Mouse (Mus musculus) adrenal gland, postnatal 14 days (tissue): ENCODE measurements at regions not wholly inside any gene's neighbourhood (a gene's known extent, or its start where the extent isn't known, plus 50 kb on each side); places are given as distances from the start of the nearest gene placed in this dataset.

Experiments
- DNase-seq: peaks from one replicate; pipeline ENCODE4 v3.0.0; 2021; ENCODE audit warnings: mixed read lengths

GRCm38 (mm10) chr8:40186715-40187583 is 487.9 kb upstream of the Adam24 start:
- no peak for DNase-seq

- DNase-seq = peak; percentile 51
Observed at GRCm38 (mm10) chr8:40187584-40187934, 487.3 kb upstream of the Adam24 start.

- DNase-seq = no peak
Observed at GRCm38 (mm10) chr8:40192266-40192665, 482.6 kb upstream of the Adam24 start.

GRCm38 (mm10) chr8:40193148-40193547 is 481.7 kb upstream of the Adam24 start:
- DNase-seq = no peak

- no peak for DNase-seq
Observed at GRCm38 (mm10) chr8:40210871-40211270, 464.0 kb upstream of the Adam24 start.

- DNase-seq = no peak
Observed at GRCm38 (mm10) chr8:40223521-40223920, 451.4 kb upstream of the Adam24 start.

GRCm38 (mm10) chr8:40227262-40227661 is 447.6 kb upstream of the Adam24 start:
- no peak for DNase-seq
